Mouse (Mus musculus) G1E (cell line): ENCODE results near the gene Gbx1.

Source experiments
- CTCF ChIP-seq: IDR thresholded peaks from 2 replicates; pipeline ENCODE4 v1.5.1; 2012; ENCODE audit warnings: low read depth, low read length, inconsistent platforms, mixed read lengths
- GATA1 ChIP-seq: IDR thresholded peaks from 2 replicates; pipeline ENCODE4 v1.6.1; 2012; ENCODE audit warnings: borderline replicate concordance, low read length, inconsistent platforms, mixed read lengths
- POLR2AphosphoS5 ChIP-seq: IDR thresholded peaks from 2 replicates; pipeline ENCODE4 v1.6.1; 2012; ENCODE audit warnings: low read depth, low read length, inconsistent platforms; ENCODE audit not compliant: insufficient replicate concordance
- TAL1 ChIP-seq: conservative IDR thresholded peaks from 2 replicates; pipeline ENCODE4 v1.6.1; 2012; ENCODE audit warnings: low read depth, low read length, inconsistent platforms, mixed read lengths

- TF ChIP-seq CTCF (no peak), TAL1 (no peak), POLR2AphosphoS5 (no peak), GATA1 (no peak)
These were observed 42.0 kb downstream of the Gbx1 start for GRCm38 (mm10) chr5:24484963-24485362.
